Mouse (Mus musculus) forebrain, embryonic 11.5 days (tissue): Measurements from ENCODE around the gene Galnt2. TPM values are rescaled to one million over a fixed set of nuclear protein-coding genes. Genes with fewer than 3 reads are reported as not detected.

ENCODE experiments used
- ATAC-seq: fragments of 200-750 bp; cut with Nextera tagmentation; replicated peaks from 2 replicates; pipeline ENCODE4 v1.8.0; 2017; ENCODE audit warnings: moderate TSS enrichment; ENCODE audit not compliant: low FRiP score
- DNase-seq: peaks from one replicate; pipeline ENCODE4 v3.0.0-alpha.2; 2017; ENCODE audit warnings: low spot score
- H3K27ac ChIP-seq: fragments of 300-500 bp; sonication (generic); 2 replicates; pipeline ENCODE4 v1.5.1; 2014; ENCODE audit warnings: low read depth, low read length
- H3K27me3 ChIP-seq: fragments of 300-500 bp; sonication (generic); 2 replicates; pipeline ENCODE4 v1.6.1; 2014; ENCODE audit warnings: mild to moderate bottlenecking, low read length, mixed read lengths; ENCODE audit not compliant: control insufficient read depth, insufficient read depth
- H3K36me3 ChIP-seq: fragments of 300-500 bp; sonication (generic); 2 replicates; pipeline ENCODE4 v1.6.1; 2014; ENCODE audit warnings: mild to moderate bottlenecking, low read length, moderate library complexity, mixed read lengths; ENCODE audit not compliant: control insufficient read depth, insufficient read depth
- H3K4me1 ChIP-seq: fragments of 300-500 bp; sonication (generic); replicated peaks from 2 replicates; pipeline ENCODE4 v1.6.1; 2014; ENCODE audit warnings: low read length, mixed read lengths; ENCODE audit not compliant: control insufficient read depth, insufficient read depth
- H3K4me2 ChIP-seq: fragments of 300-500 bp; sonication (generic); 2 replicates; pipeline ENCODE4 v1.6.1; 2014; ENCODE audit warnings: low read depth, mild to moderate bottlenecking, low read length, moderate library complexity, mixed read lengths; ENCODE audit not compliant: severe bottlenecking
- H3K4me3 ChIP-seq: fragments of 300-500 bp; sonication (generic); 2 replicates; pipeline ENCODE4 v1.5.1; 2014; ENCODE audit warnings: low read depth, low read length
- H3K9ac ChIP-seq: fragments of 300-500 bp; sonication (generic); 2 replicates; pipeline ENCODE4 v1.6.1; 2014; ENCODE audit warnings: low read length
- H3K9me3 ChIP-seq: fragments of 300-500 bp; sonication (generic); 2 replicates; pipeline ENCODE4 v1.6.1; 2016; ENCODE audit warnings: low read length, mixed read lengths; ENCODE audit not compliant: control insufficient read depth
- WGBS: fragments of 180-500 bp; shearing (Covaris S2); extraction: QIAGEN DNeasy Blood & Tissue Kit; methylation state at CpG from one replicate; pipeline ENCODE4 v1.1.7; 2014; 5-methylcytosine and 5-hydroxymethylcytosine counted together
- polyA plus RNA-seq: library from polyadenylated mRNA; unstranded; fragments of >200 nt; fragmentation: Nextera tagmentation; extraction: Ambion mirVana; gene quantifications from 2 replicates; pipeline ENCODE4 v1.2.1, GENCODE M21; 2014

Galnt2 gene
- polyA plus RNA-seq, 1 experiment from 2014 or later = 83.7 TPM

- 84% methylated on average over 9 of the region's 9 CpGs for WGBS
- Histone ChIP-seq H3K9me3 (no peaks in the 10 kb centered on the region), H3K36me3 (no peaks in the 10 kb centered on the region; the same call in 1 of the 2 replicates), H3K4me2 (no peak overlapping the region), H3K27me3 (no peaks in the 10 kb centered on the region), H3K4me1 (0 out of 2 replicates have a peak, but pooled peaks cover 3% of the 10 kb centered on the region), H3K27ac (peak overlapping the region; percentile 12; the same call in 1 of the 2 replicates), H3K4me3 (no peak overlapping the region), H3K9ac (no peak overlapping the region)
- DNase-seq (no peak), ATAC-seq (no peak)
These were observed 25.6 kb downstream of the Galnt2 start for GRCm38 (mm10) chr8:124256841-124257240.

- no peak overlapping the region for H3K4me3 ChIP-seq
- WGBS = 79% methylated on average over 10 of the region's 10 CpGs
- H3K4me1 ChIP-seq = 0 out of 2 replicates have a peak, but pooled peaks cover 3% of the 10 kb centered on the region
- H3K9me3 ChIP-seq = no peaks in the 10 kb centered on the region
- no peak overlapping the region for H3K4me2 ChIP-seq
- no peak for ATAC-seq
- H3K27ac ChIP-seq = peak overlapping the region; percentile 12; the same call in 1 of the 2 replicates
- H3K36me3 ChIP-seq = no peaks in the 10 kb centered on the region; the same call in 1 of the 2 replicates
- DNase-seq = no peak
- no peaks in the 10 kb centered on the region for H3K27me3 ChIP-seq
- H3K9ac ChIP-seq = no peak overlapping the region
These were observed 26.2 kb downstream of the Galnt2 start for GRCm38 (mm10) chr8:124257363-124257762.

GRCm38 (mm10) chr8:124259146-124259545, 28.0 kb downstream of the Galnt2 start:
- no peak for ATAC-seq
- Histone ChIP-seq H3K4me2 (no peak overlapping the region), H3K9ac (no peak overlapping the region), H3K4me3 (no peak overlapping the region), H3K36me3 (no peaks in the 10 kb centered on the region; the same call in 1 of the 2 replicates), H3K4me1 (0 out of 2 replicates have a peak, but pooled peaks cover 3% of the 10 kb centered on the region), H3K27me3 (no peaks in the 10 kb centered on the region), H3K9me3 (no peaks in the 10 kb centered on the region), H3K27ac (no peak overlapping the region)
- no peak for DNase-seq
- 86% methylated on average over 4 of the region's 4 CpGs for WGBS

- DNase-seq = no peak
- no peak overlapping the region for H3K27ac ChIP-seq
- WGBS = 85% methylated on average over 7 of the region's 7 CpGs
- no peaks in the 10 kb centered on the region for H3K9me3 ChIP-seq
- H3K4me1 ChIP-seq = 0 out of 2 replicates have a peak, but pooled peaks cover 3% of the 10 kb centered on the region
- no peak for ATAC-seq
- no peak overlapping the region for H3K9ac ChIP-seq
- no peaks in the 10 kb centered on the region; the same call in 1 of the 2 replicates for H3K36me3 ChIP-seq
- no peaks in the 10 kb centered on the region for H3K27me3 ChIP-seq
- no peak overlapping the region for H3K4me2 ChIP-seq
- H3K4me3 ChIP-seq = no peak overlapping the region
These were observed 28.7 kb downstream of the Galnt2 start for GRCm38 (mm10) chr8:124259925-124260324.

GRCm38 (mm10) chr8:124260371-124260770, 29.2 kb downstream of the Galnt2 start:
- no peak for DNase-seq
- Histone ChIP-seq H3K4me2 (no peak overlapping the region), H3K4me1 (0 out of 2 replicates have a peak, but pooled peaks cover 3% of the 10 kb centered on the region), H3K4me3 (no peak overlapping the region), H3K9ac (no peak overlapping the region), H3K9me3 (no peaks in the 10 kb centered on the region), H3K36me3 (no peaks in the 10 kb centered on the region; the same call in 1 of the 2 replicates), H3K27me3 (no peaks in the 10 kb centered on the region), H3K27ac (no peak overlapping the region)
- no peak for ATAC-seq
- WGBS = 78% methylated on average over 12 of the region's 12 CpGs

GRCm38 (mm10) chr8:124263058-124263457, 31.9 kb downstream of the Galnt2 start:
- Histone ChIP-seq H3K4me1 (0 out of 2 replicates have a peak, but pooled peaks cover 2% of the 10 kb centered on the region), H3K4me2 (no peak overlapping the region), H3K4me3 (no peak overlapping the region), H3K36me3 (no peaks in the 10 kb centered on the region; the same call in 1 of the 2 replicates), H3K27me3 (no peaks in the 10 kb centered on the region), H3K9me3 (no peaks in the 10 kb centered on the region), H3K27ac (no peak overlapping the region), H3K9ac (no peak overlapping the region)
- ATAC-seq (no peak), DNase-seq (no peak)
- 57% methylated on average over 9 of the region's 9 CpGs for WGBS

GRCm38 (mm10) chr8:124264032-124264431, 32.8 kb downstream of the Galnt2 start:
- no peak overlapping the region for H3K4me3 ChIP-seq
- H3K4me2 ChIP-seq = no peak overlapping the region
- 0 out of 2 replicates have a peak, but pooled peaks cover 2% of the 10 kb centered on the region for H3K4me1 ChIP-seq
- no peaks in the 10 kb centered on the region for H3K9me3 ChIP-seq
- H3K27me3 ChIP-seq = no peaks in the 10 kb centered on the region
- ATAC-seq (no peak), DNase-seq (no peak)
- no peak overlapping the region for H3K9ac ChIP-seq
- 88% methylated on average over 8 of the region's 8 CpGs for WGBS
- no peaks in the 10 kb centered on the region; the same call in 1 of the 2 replicates for H3K36me3 ChIP-seq
- H3K27ac ChIP-seq = no peak overlapping the region

GRCm38 (mm10) chr8:124264671-124265070, 33.5 kb downstream of the Galnt2 start:
- Histone ChIP-seq H3K4me3 (no peak overlapping the region), H3K27ac (no peak overlapping the region), H3K4me1 (0 out of 2 replicates have a peak, but pooled peaks cover 2% of the 10 kb centered on the region), H3K4me2 (no peak overlapping the region), H3K27me3 (no peaks in the 10 kb centered on the region), H3K9me3 (no peaks in the 10 kb centered on the region), H3K36me3 (no peaks in the 10 kb centered on the region), H3K9ac (no peak overlapping the region)
- DNase-seq = no peak
- ATAC-seq = no peak
- 96% methylated on average over 12 of the region's 12 CpGs for WGBS

GRCm38 (mm10) chr8:124265130-124265529, 33.9 kb downstream of the Galnt2 start:
- Histone ChIP-seq H3K4me3 (no peak overlapping the region), H3K4me2 (no peak overlapping the region), H3K9me3 (no peaks in the 10 kb centered on the region), H3K27me3 (no peaks in the 10 kb centered on the region), H3K9ac (no peak overlapping the region), H3K36me3 (no peaks in the 10 kb centered on the region), H3K27ac (no peak overlapping the region), H3K4me1 (0 out of 2 replicates have a peak, but pooled peaks cover 2% of the 10 kb centered on the region)
- DNase-seq (no peak), ATAC-seq (no peak)
- WGBS = 89% methylated on average over 2 of the region's 2 CpGs
